Mouse (Mus musculus): ENCODE measurements at regions not wholly inside any gene's neighbourhood (a gene's known extent, or its start where the extent isn't known, plus 50 kb on each side); places are given as distances from the start of the nearest gene placed in this dataset.

DNA sequence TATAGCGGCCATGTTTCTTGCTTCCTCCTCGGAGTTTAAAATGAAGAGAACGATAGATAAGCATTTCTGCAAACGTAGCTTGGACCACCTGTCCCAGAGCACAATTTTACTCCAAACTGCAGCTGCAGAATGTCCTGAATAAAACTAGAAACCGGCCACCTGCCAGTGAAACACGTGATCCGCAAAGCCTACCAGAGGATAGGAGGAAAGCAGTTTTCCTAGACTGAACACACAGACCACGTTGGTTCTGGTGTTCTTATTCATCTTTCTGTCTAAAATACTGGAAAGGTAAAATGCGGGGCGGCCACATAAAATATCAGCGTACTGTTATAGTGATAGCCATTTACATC is 80.4 kb downstream of the Arrdc3 start:
- TF ChIP-seq GATA1 (IDR thresholded peaks at IDR 0.05; ENCODE audit: low read length) (no peak), TAL1 (IDR thresholded peaks at IDR 0.05; ENCODE audit: low read length) (no peak)
